Mouse (Mus musculus) T-helper 1 cell (primary cell): ENCODE results near the gene Exoc1.

Experiments used
- in situ Hi-C: fragments of 300-600 bp; cut with MboI, MseI; formaldehyde crosslinking; loops from one replicate; pipeline ENCODE4 v1.15.1; 2025; ENCODE audit warnings: high pct_unique_total_duplicates

The Exoc1 gene

GRCm38 (mm10) chr5:76529040-76529703, at the start of gene Exoc1:
Exoc1 (plus strand) TSS chr5:76529311.
- in situ Hi-C loops, result no loop called here

GRCm38 (mm10) chr5:76483811-76484210, 45.3 kb upstream of the Exoc1 start, which contains the start of gene Gm7271:
Gm7271 (plus strand) TSS chr5:76484040.
- in situ Hi-C loops, result no loop called here

GRCm38 (mm10) chr5:76495126-76495525, 34.0 kb upstream of the Exoc1 start:
- in situ Hi-C loops, result no loop called here

GRCm38 (mm10) chr5:76522446-76522845, 6.7 kb upstream of the Exoc1 start:
- in situ Hi-C loops, result no loop called here

- in situ Hi-C loops, result no loop called here
Observed at GRCm38 (mm10) chr5:76524623-76525022, 4.5 kb upstream of the Exoc1 start.

- in situ Hi-C loops, result no loop called here
Observed at GRCm38 (mm10) chr5:76525066-76525465, 4.0 kb upstream of the Exoc1 start.

GRCm38 (mm10) chr5:76525829-76526228, 3.3 kb upstream of the Exoc1 start:
- in situ Hi-C loops, result no loop called here

GRCm38 (mm10) chr5:76529704-76530066, 574 bp downstream of the Exoc1 start:
- in situ Hi-C loops, result loop anchor here (5.0 kb wide), 1 partner anchor 63 kb away; no protein-coding TSS in a partner anchor

- in situ Hi-C loops, result loop anchor here (5.0 kb wide), 1 partner anchor 59 kb away; no protein-coding TSS in a partner anchor
Observed at GRCm38 (mm10) chr5:76533186-76533585, 4.1 kb downstream of the Exoc1 start.

- in situ Hi-C loops, result no loop called here
Observed at GRCm38 (mm10) chr5:76536231-76536630, 7.1 kb downstream of the Exoc1 start.

- in situ Hi-C loops, result no loop called here
Observed at GRCm38 (mm10) chr5:76537578-76537977, 8.5 kb downstream of the Exoc1 start.

GRCm38 (mm10) chr5:76540181-76540580, 11.1 kb downstream of the Exoc1 start:
- in situ Hi-C loops, result no loop called here

GRCm38 (mm10) chr5:76540842-76541241, 11.7 kb downstream of the Exoc1 start:
- in situ Hi-C loops, result no loop called here

- in situ Hi-C loops, result no loop called here
Observed at GRCm38 (mm10) chr5:76543200-76543599, 14.1 kb downstream of the Exoc1 start.

- in situ Hi-C loops, result no loop called here
Observed at GRCm38 (mm10) chr5:76550426-76550825, 21.3 kb downstream of the Exoc1 start.

- in situ Hi-C loops, result loop anchor here (10.0 kb wide), 1 partner anchor 279 kb away; no protein-coding TSS in a partner anchor
Observed at GRCm38 (mm10) chr5:76565321-76565720, 36.2 kb downstream of the Exoc1 start.

- in situ Hi-C loops, result no loop called here
Observed at GRCm38 (mm10) chr5:76574251-76574650, 45.1 kb downstream of the Exoc1 start.

- in situ Hi-C loops, result no loop called here
Observed at GRCm38 (mm10) chr5:76577026-76577425, 47.9 kb downstream of the Exoc1 start.

- in situ Hi-C loops, result no loop called here
Observed at GRCm38 (mm10) chr5:76585378-76585777, 56.3 kb downstream of the Exoc1 start.

GRCm38 (mm10) chr5:76588551-76589283, 59.6 kb downstream of the Exoc1 start, which contains the start of gene Cep135:
Cep135 (plus strand) TSS chr5:76588698.
- in situ Hi-C loops, result no loop called here

- in situ Hi-C loops, result no loop called here
Observed at GRCm38 (mm10) chr5:76589311-76589710, 60.2 kb downstream of the Exoc1 start.

GRCm38 (mm10) chr5:76590009-76590408, 60.9 kb downstream of the Exoc1 start:
- in situ Hi-C loops, result loop anchor here (5.0 kb wide), 1 partner anchor 58 kb away; no protein-coding TSS in a partner anchor

GRCm38 (mm10) chr5:76591885-76592284, 62.8 kb downstream of the Exoc1 start:
- in situ Hi-C loops, result loop anchor here (5.0 kb wide), 1 partner anchor 60 kb away; no protein-coding TSS in a partner anchor
